Mouse (Mus musculus) frontal cortex, postnatal 14 days (tissue): ENCODE data around the gene Myo15b.

Experiments
- DNase-seq, 2 experiments: peaks; one replicate each; pipeline ENCODE4 v3.0.0; 2022; ENCODE audit warnings: low spot score in 2 of 2

Myo15b gene

GRCm38 (mm10) chr11:115872437-115872836, 14.2 kb downstream of the Myo15b start:
- DNase-seq = no peak

- DNase-seq = no peak
Observed at GRCm38 (mm10) chr11:115875935-115876334, 17.7 kb downstream of the Myo15b start.

GRCm38 (mm10) chr11:115876438-115876837, 18.2 kb downstream of the Myo15b start:
- no peak for DNase-seq

- DNase-seq = no peak
Observed at GRCm38 (mm10) chr11:115877174-115877755, 19.1 kb downstream of the Myo15b start.

- DNase-seq = no peak
Observed at GRCm38 (mm10) chr11:115878071-115878470, 19.9 kb downstream of the Myo15b start.

GRCm38 (mm10) chr11:115881002-115881401, 22.8 kb downstream of the Myo15b start:
- no peak for DNase-seq

- DNase-seq = no peak
Observed at GRCm38 (mm10) chr11:115883251-115883650, 25.0 kb downstream of the Myo15b start.

DNA sequence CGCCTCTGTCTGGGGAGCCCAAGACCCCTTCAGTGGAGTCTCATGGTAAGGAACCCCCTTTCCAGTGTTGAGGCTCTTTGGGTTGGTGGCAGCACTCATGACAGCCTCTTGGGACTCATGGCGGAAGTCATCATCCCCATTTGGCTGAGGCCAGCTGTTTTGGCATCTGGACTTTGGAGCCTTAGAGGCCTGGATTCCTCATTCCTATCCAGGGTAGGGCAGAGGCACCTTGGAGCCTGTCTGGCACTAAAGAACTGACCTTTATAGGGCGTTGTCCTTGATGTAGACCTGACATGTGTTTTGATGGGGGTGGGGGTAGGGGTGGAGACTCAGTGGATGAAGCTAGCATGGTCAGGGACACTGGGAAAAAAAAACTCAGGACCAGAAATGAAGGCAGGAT, 26.2 kb downstream of the Myo15b start:
- DNase-seq = no peak

DNA sequence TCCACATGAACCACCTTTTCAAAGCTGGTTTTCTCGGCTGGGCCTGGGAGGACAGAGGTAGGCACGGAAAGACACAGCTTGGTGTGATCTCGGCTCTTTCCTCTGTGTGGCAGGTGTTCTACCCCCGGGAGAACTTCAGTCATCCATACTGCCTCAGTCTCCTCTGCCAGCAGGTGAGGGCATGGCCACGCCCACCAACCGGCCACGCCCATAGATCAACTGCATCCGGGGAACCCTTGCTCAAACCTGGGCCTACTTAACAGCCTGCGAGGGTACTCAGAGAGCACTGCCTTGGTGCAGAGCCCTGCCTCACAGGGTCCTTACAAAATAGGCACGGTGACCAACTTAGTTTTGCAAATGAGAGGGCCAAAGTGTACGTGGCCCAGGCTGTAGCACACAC, 27.1 kb downstream of the Myo15b start:
- DNase-seq = no peak

DNA sequence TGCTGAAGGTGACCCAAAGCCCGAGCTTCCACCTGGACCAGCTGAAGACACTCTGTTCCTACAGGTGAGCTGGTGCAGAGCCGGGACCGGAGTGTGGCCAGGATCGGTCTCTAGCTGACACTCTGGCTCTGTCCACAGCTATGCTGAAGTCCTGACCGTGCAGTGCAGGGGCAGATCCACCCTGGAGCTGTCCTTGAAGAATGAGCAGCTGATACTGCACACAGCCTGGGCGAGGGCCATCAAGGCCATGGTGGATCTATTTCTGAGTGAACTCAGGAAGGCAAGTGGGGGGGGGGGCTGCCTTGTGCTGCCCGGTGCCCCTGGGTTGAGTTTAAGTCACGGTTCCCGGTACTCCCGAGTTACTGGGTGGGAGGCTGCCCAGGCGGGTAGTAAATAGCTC, 28.2 kb downstream of the Myo15b start:
- no peak for DNase-seq

GRCm38 (mm10) chr11:115888020-115888419, 29.8 kb downstream of the Myo15b start:
- no peak for DNase-seq

DNA sequence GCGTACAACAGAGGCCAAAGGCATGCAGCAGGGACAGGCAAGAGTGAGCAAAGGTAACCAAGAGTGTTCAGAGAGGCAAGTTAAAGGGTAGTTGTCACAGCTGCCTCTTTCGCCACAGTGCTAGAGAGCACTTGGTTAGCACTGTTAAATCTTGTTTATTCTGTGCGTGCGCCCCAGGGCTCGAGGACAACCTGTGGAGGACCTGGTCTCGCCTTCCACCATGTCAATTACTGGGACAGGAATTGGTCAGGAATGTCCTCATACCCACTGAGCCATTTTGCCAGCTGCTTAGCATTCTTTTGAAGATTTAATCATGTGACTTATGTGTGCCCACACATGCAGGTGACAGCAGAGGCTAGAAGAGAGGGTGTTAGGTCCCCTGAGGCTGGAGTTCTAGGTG, 31.0 kb downstream of the Myo15b start:
- no peak for DNase-seq

DNA sequence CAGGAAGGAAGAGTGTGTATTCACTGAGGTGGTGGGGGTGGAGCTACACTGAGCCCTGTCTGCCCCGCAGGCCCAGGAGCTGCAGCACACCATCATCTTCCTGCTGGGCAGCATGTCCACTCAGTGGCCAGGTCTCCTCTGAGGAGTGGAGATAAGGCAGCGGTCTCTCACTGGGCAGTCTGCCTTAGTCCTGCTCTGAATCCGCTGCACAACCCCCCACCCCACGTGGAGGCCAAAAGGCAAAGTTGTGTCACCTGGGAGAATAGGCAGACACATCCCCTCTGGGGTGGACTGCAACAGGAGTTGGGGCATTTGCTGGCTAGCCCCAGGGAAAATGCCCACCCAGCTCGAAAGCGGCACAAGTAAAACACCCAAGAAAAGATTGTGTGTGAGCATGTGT, 34.0 kb downstream of the Myo15b start:
- DNase-seq = no peak

DNA sequence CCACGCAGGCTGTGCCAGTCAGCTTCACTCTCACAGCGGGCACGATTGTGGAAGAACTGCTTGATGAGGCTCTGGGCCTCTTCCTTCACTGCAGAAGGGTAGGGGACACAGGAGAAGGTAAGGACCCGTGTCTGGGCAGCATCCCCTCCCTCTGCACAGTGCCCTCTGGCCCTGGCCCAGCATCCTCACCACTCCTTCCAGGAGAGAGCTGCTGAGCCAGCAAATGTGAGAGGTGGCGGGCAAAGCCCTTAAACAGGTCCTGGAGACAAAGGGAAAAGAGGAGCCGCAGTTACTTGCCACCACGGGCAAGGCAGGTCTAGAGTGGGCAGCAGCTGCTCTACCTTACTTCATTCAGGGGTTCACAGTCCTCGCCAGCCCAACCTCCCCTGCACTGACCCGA, 34.9 kb downstream of the Myo15b start:
- DNase-seq = no peak

DNA sequence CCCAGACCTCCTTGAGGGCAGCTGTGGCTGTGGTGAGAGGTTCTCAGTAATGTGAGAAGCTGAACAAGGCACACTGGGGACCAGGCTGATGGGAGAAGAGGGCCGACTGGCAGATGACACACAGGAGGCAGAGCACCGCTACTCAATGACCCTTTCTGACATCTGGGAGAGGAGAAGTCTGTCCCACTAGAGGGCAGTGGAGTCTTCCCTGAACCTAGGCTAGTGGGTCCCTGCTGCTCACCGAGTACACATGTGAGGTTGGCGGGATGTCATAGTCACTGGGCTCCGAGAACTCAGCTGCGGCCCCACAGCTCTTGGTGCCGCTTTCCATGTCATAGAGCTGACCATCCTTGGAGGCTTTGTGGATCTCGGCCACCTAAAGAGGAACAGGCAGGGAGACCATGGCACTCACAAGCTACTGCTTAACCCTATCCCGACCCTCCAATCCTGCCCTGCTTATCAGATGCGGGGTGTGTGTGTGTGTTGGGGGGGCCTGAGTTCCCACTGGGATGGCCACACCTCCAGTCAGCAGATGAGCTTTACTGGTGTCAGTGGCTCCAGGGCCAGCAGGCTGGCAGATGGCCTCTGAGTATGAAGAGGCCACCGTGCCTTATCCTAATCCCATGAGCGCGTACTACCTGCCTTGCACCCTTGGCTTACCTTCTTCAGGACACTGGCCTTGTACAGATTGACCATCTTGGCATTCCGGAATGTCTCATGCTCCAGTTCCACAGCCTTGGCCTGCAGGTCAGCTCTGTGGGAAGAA, 36.7 kb downstream of the Myo15b start:
- no peak for DNase-seq

DNA sequence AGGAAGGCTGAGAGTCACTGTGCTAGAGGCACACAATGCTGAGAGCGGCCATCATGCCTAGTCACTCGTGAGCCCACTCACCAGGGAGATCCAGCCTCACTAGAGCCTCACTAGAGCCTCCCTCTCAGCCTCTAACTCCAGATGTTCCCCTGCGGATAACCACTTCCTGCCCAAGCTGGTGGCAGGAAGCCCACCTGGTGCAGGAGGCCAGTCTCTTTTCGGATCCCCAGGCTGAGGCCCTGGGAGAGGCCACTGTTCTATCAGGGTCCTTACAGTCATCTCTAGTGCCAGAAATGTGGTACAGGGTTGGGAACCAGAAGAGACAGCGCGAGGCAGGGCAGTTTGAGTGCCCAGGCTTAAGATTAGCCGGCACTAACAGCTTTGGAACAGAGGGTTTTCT, 40.2 kb downstream of the Myo15b start:
- DNase-seq = no peak

GRCm38 (mm10) chr11:115898886-115899285, 40.7 kb downstream of the Myo15b start:
- peak; percentile 25 to 43 for DNase-seq

- no peak for DNase-seq
Observed at GRCm38 (mm10) chr11:115899486-115900266, 41.5 kb downstream of the Myo15b start, which contains the start of gene Smim5. Gene Smim5, plus strand, starts transcription at chr11:115899966.

DNA sequence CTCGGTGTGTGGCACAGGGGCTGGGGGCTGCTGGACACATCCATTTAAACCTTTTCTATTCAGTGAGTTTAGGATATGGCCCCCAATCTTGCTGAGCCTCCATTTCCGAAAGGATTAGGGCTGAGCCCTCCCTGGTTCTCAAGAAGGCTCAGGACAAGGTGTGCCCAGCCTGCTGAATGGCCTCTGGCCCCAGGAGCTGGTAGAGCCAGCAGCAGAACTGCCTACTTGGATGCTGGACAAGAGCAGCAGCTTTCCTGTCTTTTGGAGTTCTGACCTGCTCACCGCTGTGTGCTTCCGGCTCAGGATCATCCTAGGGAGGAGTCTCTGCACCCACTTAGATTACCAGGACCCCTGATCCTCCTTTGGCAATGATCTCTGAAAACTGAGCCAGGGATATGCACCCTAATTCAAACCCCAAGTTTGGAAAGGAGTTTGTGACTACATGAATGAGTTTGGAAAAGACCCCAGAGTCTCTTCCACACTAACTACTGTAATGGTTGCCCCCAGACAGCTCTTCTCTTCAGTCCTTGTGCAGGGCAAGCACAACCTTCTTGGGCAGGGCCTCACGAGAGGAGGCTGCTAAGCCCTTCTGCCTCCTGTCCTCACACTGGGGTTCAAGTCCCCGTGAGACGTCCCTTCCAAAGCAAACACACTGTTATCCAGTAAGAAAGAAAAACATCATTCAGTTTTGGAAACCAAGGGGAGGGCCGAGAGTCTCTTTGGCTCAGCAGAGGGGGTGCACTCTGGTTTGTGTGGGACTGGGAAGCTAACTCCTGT, 42.5 kb downstream of the Myo15b start:
- no peak for DNase-seq

DNA sequence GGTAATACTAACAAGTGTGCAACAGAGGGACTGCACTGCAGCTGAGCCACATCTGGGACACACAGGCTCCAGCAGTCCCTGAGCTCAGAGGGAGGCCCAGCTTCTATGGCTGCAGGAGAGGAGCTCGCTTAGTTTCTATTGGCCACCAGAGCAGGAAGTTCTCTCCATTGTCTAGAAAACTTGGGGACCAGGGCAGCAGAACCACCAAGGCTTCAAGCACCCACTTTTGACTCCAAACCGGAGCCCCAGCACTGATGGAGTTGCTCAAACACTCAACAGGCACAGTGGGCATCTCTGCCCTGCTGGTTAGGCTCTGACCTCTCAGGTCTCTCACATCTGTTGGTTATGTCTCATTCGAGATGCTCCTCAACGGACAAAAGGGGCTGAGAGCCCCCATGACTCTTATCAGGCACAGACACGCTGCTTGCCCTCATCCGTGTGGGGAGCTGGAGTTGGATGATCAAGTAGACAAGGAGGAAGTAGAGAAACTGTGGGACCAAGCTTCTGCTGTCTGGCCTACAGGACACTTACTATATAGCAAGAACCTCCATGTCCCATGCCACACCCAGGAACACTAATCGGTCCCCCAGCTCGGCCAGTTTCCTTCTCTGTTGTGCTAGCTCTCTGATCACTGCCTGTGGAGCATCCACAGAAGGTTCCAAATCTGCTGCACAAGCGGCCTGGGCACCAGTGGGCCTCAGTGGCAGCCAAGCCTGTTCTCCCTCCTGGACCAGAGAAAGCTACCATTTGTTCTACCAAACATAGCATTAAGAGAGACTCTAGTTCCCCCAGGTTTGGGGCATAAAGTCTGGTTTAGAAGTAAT, 43.3 kb downstream of the Myo15b start:
- no peak for DNase-seq

GRCm38 (mm10) chr11:115902177-115902576, 44.0 kb downstream of the Myo15b start:
- no peak for DNase-seq
